Mouse (Mus musculus): ENCODE results near the gene Pfn3. TPM values are rescaled to one million over a fixed set of nuclear protein-coding genes. Genes with fewer than 3 reads are reported as not detected.
A peak's percentile ranks its signal among the peaks of the same experiment; 100 is the strongest.

Pfn3 gene
- not detected in 2 replicates for polyA plus RNA-seq (2011; ENCODE audit: insufficient read depth, insufficient read length, low read depth, missing spikeins)

- Histone ChIP-seq H3K9ac (ENCODE audit: low read depth, poor library complexity, severe bottlenecking) (no peak within 1 kb of the TSS), H3K4me3 (ENCODE audit: low read depth, low read length) (peak within 1 kb of the TSS; percentile 53), H3K36me3 (ENCODE audit: control insufficient read depth, insufficient read depth, low read length, poor library complexity, severe bottlenecking) (no peaks in the 10 kb centered on the region), H3K27ac (ENCODE audit: insufficient read depth, low read length) (no peak within 1 kb of the TSS), H3K4me1 (ENCODE audit: control insufficient read depth, insufficient read depth, low read length) (no peaks in the 10 kb centered on the region), H3K27me3 (ENCODE audit: control insufficient read depth, insufficient read depth, low read length, poor library complexity, severe bottlenecking) (no peaks in the 10 kb centered on the region), H3K9me3 (replicated peaks; ENCODE audit: control insufficient read depth, insufficient read depth, low read length, poor library complexity, severe bottlenecking) (no peaks in the 10 kb centered on the region)
- TF ChIP-seq POLR2A (IDR thresholded peaks at IDR 0.05; ENCODE audit: insufficient read depth, low read length) = no peak
- TF ChIP-seq CTCF (IDR thresholded peaks at IDR 0.05; ENCODE audit: low read depth, low read length) = no peak
- TF ChIP-seq EP300 (IDR thresholded peaks at IDR 0.05; ENCODE audit: insufficient read depth, low read depth, low read length) = no peak
Observed at GRCm38 (mm10) chr13:55414743-55415380, at the start of gene Pfn3. Gene Pfn3, minus strand, starts transcription at chr13:55415232.

GRCm38 (mm10) chr13:55464027-55464884 is 49.2 kb upstream of the Pfn3 start, which contains the start of gene Prr7:
Gene Prr7, plus strand, starts transcription at chr13:55464267.
- TF ChIP-seq EP300 (IDR thresholded peaks at IDR 0.05; ENCODE audit: insufficient read depth, low read depth, low read length) (no peak), CTCF (IDR thresholded peaks at IDR 0.05; ENCODE audit: low read depth, low read length) (no peak), POLR2A (IDR thresholded peaks at IDR 0.05; ENCODE audit: insufficient read depth, low read length) (no peak)
- H3K36me3 ChIP-seq (ENCODE audit: control insufficient read depth, insufficient read depth, low read length, poor library complexity, severe bottlenecking) = peaks cover 8% of the 10 kb centered on the region
- H3K4me3 ChIP-seq (ENCODE audit: low read depth, low read length) = peak within 1 kb of the TSS; percentile 72
- H3K9me3 ChIP-seq (replicated peaks; ENCODE audit: control insufficient read depth, insufficient read depth, low read length, poor library complexity, severe bottlenecking) = no peaks in the 10 kb centered on the region
- no peaks in the 10 kb centered on the region for H3K4me1 ChIP-seq (ENCODE audit: control insufficient read depth, insufficient read depth, low read length)
- H3K9ac ChIP-seq (ENCODE audit: low read depth, poor library complexity, severe bottlenecking) = peak within 1 kb of the TSS; percentile 75
- no peaks in the 10 kb centered on the region for H3K27me3 ChIP-seq (ENCODE audit: control insufficient read depth, insufficient read depth, low read length, poor library complexity, severe bottlenecking)
- H3K27ac ChIP-seq (ENCODE audit: insufficient read depth, low read length) = no peak within 1 kb of the TSS

- no peaks in the 10 kb centered on the region for H3K4me1 ChIP-seq (ENCODE audit: control insufficient read depth, insufficient read depth, low read length)
- no peaks in the 10 kb centered on the region for H3K9me3 ChIP-seq (replicated peaks; ENCODE audit: control insufficient read depth, insufficient read depth, low read length, poor library complexity, severe bottlenecking)
- peaks cover 15% of the 10 kb centered on the region for H3K36me3 ChIP-seq (ENCODE audit: control insufficient read depth, insufficient read depth, low read length, poor library complexity, severe bottlenecking)
- H3K9ac ChIP-seq (ENCODE audit: low read depth, poor library complexity, severe bottlenecking) = peak overlapping the region; percentile 75
- no peak overlapping the region for H3K27ac ChIP-seq (ENCODE audit: insufficient read depth, low read length)
- no peak for TF ChIP-seq CTCF (IDR thresholded peaks at IDR 0.05; ENCODE audit: low read depth, low read length)
- no peaks in the 10 kb centered on the region for H3K27me3 ChIP-seq (ENCODE audit: control insufficient read depth, insufficient read depth, low read length, poor library complexity, severe bottlenecking)
- H3K4me3 ChIP-seq (ENCODE audit: low read depth, low read length) = peak overlapping the region; percentile 72
Observed at GRCm38 (mm10) chr13:55463399-55464026, 48.5 kb upstream of the Pfn3 start.

- Histone ChIP-seq H3K27ac (ENCODE audit: insufficient read depth, low read length) (no peak overlapping the region), H3K36me3 (ENCODE audit: control insufficient read depth, insufficient read depth, low read length, poor library complexity, severe bottlenecking) (peaks cover 20% of the 10 kb centered on the region), H3K27me3 (ENCODE audit: control insufficient read depth, insufficient read depth, low read length, poor library complexity, severe bottlenecking) (no peaks in the 10 kb centered on the region), H3K4me1 (ENCODE audit: control insufficient read depth, insufficient read depth, low read length) (no peaks in the 10 kb centered on the region), H3K4me3 (ENCODE audit: low read depth, low read length) (no peak overlapping the region), H3K9ac (ENCODE audit: low read depth, poor library complexity, severe bottlenecking) (no peak overlapping the region), H3K9me3 (replicated peaks; ENCODE audit: control insufficient read depth, insufficient read depth, low read length, poor library complexity, severe bottlenecking) (no peaks in the 10 kb centered on the region)
- no peak for TF ChIP-seq CTCF (IDR thresholded peaks at IDR 0.05; ENCODE audit: low read depth, low read length)
- TF ChIP-seq EP300 (IDR thresholded peaks at IDR 0.05; ENCODE audit: insufficient read depth, low read depth, low read length) = no peak
- TF ChIP-seq POLR2A (IDR thresholded peaks at IDR 0.05; ENCODE audit: insufficient read depth, low read length) = no peak
Observed at GRCm38 (mm10) chr13:55462965-55463364, 47.9 kb upstream of the Pfn3 start.

GRCm38 (mm10) chr13:55451785-55452549 is 36.9 kb upstream of the Pfn3 start:
- H3K27ac ChIP-seq (ENCODE audit: insufficient read depth, low read length) = peak overlapping the region; percentile 8; the same call in 1 of the 2 replicates
- H3K4me1 ChIP-seq (ENCODE audit: control insufficient read depth, insufficient read depth, low read length) = peaks cover 8% of the 10 kb centered on the region
- H3K9ac ChIP-seq (ENCODE audit: low read depth, poor library complexity, severe bottlenecking) = no peak overlapping the region
- peaks cover 45% of the 10 kb centered on the region for H3K36me3 ChIP-seq (ENCODE audit: control insufficient read depth, insufficient read depth, low read length, poor library complexity, severe bottlenecking)
- no peaks in the 10 kb centered on the region for H3K27me3 ChIP-seq (ENCODE audit: control insufficient read depth, insufficient read depth, low read length, poor library complexity, severe bottlenecking)
- TF ChIP-seq CTCF (IDR thresholded peaks at IDR 0.05; ENCODE audit: low read depth, low read length) = no peak
- TF ChIP-seq POLR2A (IDR thresholded peaks at IDR 0.05; ENCODE audit: insufficient read depth, low read length) = no peak
- TF ChIP-seq EP300 (IDR thresholded peaks at IDR 0.05; ENCODE audit: insufficient read depth, low read depth, low read length) = no peak
- no peaks in the 10 kb centered on the region for H3K9me3 ChIP-seq (replicated peaks; ENCODE audit: control insufficient read depth, insufficient read depth, low read length, poor library complexity, severe bottlenecking)
- no peak overlapping the region for H3K4me3 ChIP-seq (ENCODE audit: low read depth, low read length)

Measured in ES-Bruce4 (cell line).